11 mouse cellular contexts compared by ENCODE assay signal in the genomic region with DNA sequence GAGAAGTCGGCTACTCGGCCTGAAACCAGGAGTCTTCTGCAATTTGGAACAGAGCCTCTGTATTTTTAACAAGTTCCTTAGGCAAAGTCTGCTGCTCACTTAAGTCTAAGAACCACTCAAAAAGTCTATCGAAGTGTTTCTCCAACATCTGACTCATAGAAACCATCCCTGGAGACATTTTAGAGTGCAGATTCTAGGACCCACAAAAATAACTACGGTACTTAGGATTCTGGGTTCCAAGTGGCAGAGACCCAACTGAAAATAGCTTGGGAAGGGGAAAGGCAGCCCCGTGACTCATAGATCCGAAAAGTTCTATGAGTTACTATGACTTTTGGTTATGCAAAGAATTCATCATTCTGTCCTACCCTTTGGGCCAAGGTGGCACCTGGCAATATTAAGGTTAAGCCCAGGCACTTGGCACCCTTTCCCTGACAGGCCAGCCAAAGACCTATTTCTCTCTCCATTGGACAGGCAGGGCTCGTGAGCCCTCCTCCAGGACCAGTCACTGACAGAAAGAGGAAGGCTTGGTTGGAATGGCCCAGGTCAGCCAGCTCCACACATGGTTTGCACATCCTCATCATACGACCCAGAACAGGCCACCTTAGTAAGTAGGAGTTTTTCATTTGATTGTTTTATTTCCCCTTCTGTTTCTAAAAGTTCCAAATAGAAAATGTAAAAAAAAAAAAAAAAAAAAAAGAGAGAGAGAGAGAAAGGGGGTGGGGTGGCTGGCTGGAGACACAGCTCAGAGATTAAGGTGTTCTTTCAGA. TPM values are rescaled to one million over a fixed set of nuclear protein-coding genes. Genes with fewer than 3 reads are reported as not detected.
DNase-seq lines count a peak whose midpoint lies in the region; ATAC-seq and TF ChIP-seq lines count a peak whose summit lies in the region.
"Had no signal": no experiment of that assay in that cellular context is flagged by ENCODE, and none has a peak within 500 bp of the region (broad histone marks: within the 10 kb centered on the region; RNA-seq: fewer than 3 reads in every experiment).

No protein-coding gene starts in this region.

- no peak for TF ChIP-seq POLR2A in embryonic fibroblast, embryonic 13.5 days (IDR thresholded peaks at IDR 0.05; ENCODE audit: low read depth, low read length)

- H3K27ac ChIP-seq in embryonic fibroblast, embryonic 13.5 days (ENCODE audit: insufficient read depth, low read length) = peak overlapping the region; percentile 88

- peaks cover 8% of the 10 kb centered on the region for H3K4me1 ChIP-seq in embryonic fibroblast, embryonic 13.5 days (ENCODE audit: control insufficient read depth, insufficient read depth, low read length)

- no peak for DNase-seq in frontal cortex, postnatal 14 days (ENCODE audit: low spot score in 2 of 2)
- peak; percentile 5 for DNase-seq in MEL-GATA-1-ER (ENCODE audit: extremely low read depth, low read depth)
- DNase-seq in thymus, postnatal 0 days (ENCODE audit: low spot score) = no peak
- no peak for DNase-seq in urinary bladder, postnatal 10 days (ENCODE audit: low spot score)
- DNase-seq in kidney, postnatal 10 days = no peak
- DNase-seq: kidney, postnatal 36 days; spleen, adult 18-20 months had no signal

- peak; percentile 55; the same call in 1 of the 2 replicates for ATAC-seq in frontal cortex, adult (ENCODE audit: low TSS enrichment)
- peak; percentile 31; the same call in 1 of the 2 replicates for ATAC-seq in megakaryocyte, adult 5-6 weeks (ENCODE audit: poor library complexity, severe bottlenecking)

- no peak for TF ChIP-seq CTCF in embryonic fibroblast, embryonic 13.5 days (IDR thresholded peaks at IDR 0.05; ENCODE audit: borderline replicate concordance, insufficient read depth, low read length)

- no peak overlapping the region for H3K4me3 ChIP-seq in embryonic fibroblast, embryonic 13.5 days (ENCODE audit: insufficient read depth, low read length)
- H3K4me3 ChIP-seq: forebrain, embryonic 12.5 days had no signal

RNA-seq across cellular contexts. Expression of a gene that starts 27.6 kb away (rescaled TPM):
- 22.0 and 36.9 TPM in 2 replicates for polyA plus RNA-seq in embryonic fibroblast, embryonic 13.5 days (2011; ENCODE audit: insufficient read length, low read depth, missing spikeins)
- total RNA-seq in megakaryocyte, adult 5-6 weeks (2015) = 23.3 and 30.2 TPM in 2 replicates
- 6.8 and 11.8 TPM in 2 replicates for total RNA-seq in megakaryocyte, adult 5-6 weeks (2017)
- polyA plus RNA-seq in thymus, postnatal 0 days (2015; fragmentation: Nextera tagmentation; extraction: Ambion mirVana) = 5.3 and 5.9 TPM in 2 replicates
